Mouse (Mus musculus) G1E (cell line): Measurements from ENCODE around the gene Ccdc3. TPM values are rescaled to one million over a fixed set of nuclear protein-coding genes. Genes with fewer than 3 reads are reported as not detected.

Source experiments
- ATAC-seq: 2 replicates; pipeline ENCODE4 v1.8.0; 2016; ENCODE audit warnings: mild to moderate bottlenecking; ENCODE audit not compliant: insufficient number of reproducible peaks, poor library complexity, low FRiP score, severe bottlenecking; ENCODE audit errors: extremely low read depth
- DNase-seq: peaks from one replicate; pipeline ENCODE4 v3.0.0; 2012; ENCODE audit warnings: low spot score
- H3K27me3 ChIP-seq: 2 replicates; pipeline ENCODE4 v1.6.1; 2012; ENCODE audit warnings: mild to moderate bottlenecking, low read length, inconsistent platforms; ENCODE audit not compliant: insufficient read depth
- H3K36me3 ChIP-seq: replicated peaks from 2 replicates; pipeline ENCODE3; 2012; ENCODE audit warnings: mild to moderate bottlenecking, inconsistent platforms
- H3K4me1 ChIP-seq: 2 replicates; pipeline ENCODE4 v1.6.1; 2012; ENCODE audit warnings: low read depth, low read length, inconsistent platforms, mixed read lengths; ENCODE audit not compliant: insufficient read depth
- H3K4me3 ChIP-seq: 2 replicates; pipeline ENCODE4 v1.5.1; 2012; ENCODE audit warnings: low read depth, mild to moderate bottlenecking, inconsistent platforms, low read length, moderate library complexity, mixed read lengths
- H3K9me3 ChIP-seq: replicated peaks from 2 replicates; pipeline ENCODE4 v1.6.1; 2012; ENCODE audit warnings: inconsistent platforms
- CTCF ChIP-seq: IDR thresholded peaks from 2 replicates; pipeline ENCODE4 v1.5.1; 2012; ENCODE audit warnings: low read depth, low read length, inconsistent platforms, mixed read lengths
- GATA1 ChIP-seq: IDR thresholded peaks from 2 replicates; pipeline ENCODE4 v1.6.1; 2012; ENCODE audit warnings: borderline replicate concordance, low read length, inconsistent platforms, mixed read lengths
- GATA2 ChIP-seq: IDR thresholded peaks from 2 replicates; pipeline ENCODE4 v1.6.1; 2012; ENCODE audit warnings: low read depth, low read length, inconsistent platforms, borderline replicate concordance
- POLR2AphosphoS5 ChIP-seq: IDR thresholded peaks from 2 replicates; pipeline ENCODE4 v1.6.1; 2012; ENCODE audit warnings: low read depth, low read length, inconsistent platforms; ENCODE audit not compliant: insufficient replicate concordance
- TAL1 ChIP-seq: conservative IDR thresholded peaks from 2 replicates; pipeline ENCODE4 v1.6.1; 2012; ENCODE audit warnings: low read depth, low read length, inconsistent platforms, mixed read lengths
- polyA plus RNA-seq: library from polyadenylated mRNA; stranded (reverse); fragments of >175 nt; gene quantifications from 2 replicates; pipeline ENCODE4 v1.2.3, GENCODE M21; 2012
- total RNA-seq, 2 experiments: library from RNA; stranded (forward) in 1 of 2; stranded (reverse) in 1 of 2; fragments of 200-1000 nt in 1 of 2; fragments of >200 nt in 1 of 2; fragmentation: Nextera tagmentation in 1 of 2; gene quantifications; 2 replicates each; pipeline ENCODE4 v1.2.3; 2014 to 2017

The Ccdc3 gene
- total and polyA plus RNA-seq, 3 experiments: not detected

DNA sequence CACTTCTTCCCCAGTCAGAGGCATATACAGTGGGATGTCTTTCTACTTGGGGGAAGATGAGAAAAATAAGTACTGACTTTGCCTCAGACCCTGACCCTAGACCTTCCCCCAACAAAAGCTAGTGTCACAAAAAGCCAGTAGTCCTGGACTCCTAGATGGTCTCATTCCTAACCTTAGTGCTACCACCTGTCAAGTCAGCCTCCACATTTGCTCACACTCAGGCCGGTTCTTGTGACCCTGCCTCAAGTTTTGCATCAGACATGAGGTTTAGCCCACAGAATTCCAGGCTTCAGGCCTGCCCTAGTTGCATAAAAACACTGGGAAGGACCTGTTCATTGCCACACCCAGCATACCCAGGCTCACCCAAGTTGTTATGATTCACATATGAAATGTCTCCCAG is 67.4 kb downstream of the Ccdc3 start:
- H3K4me3 ChIP-seq: no peak overlapping the region
- no peaks in the 10 kb centered on the region for H3K4me1 ChIP-seq
- no peaks in the 10 kb centered on the region for H3K36me3 ChIP-seq
- no peaks in the 10 kb centered on the region for H3K9me3 ChIP-seq
- no peaks in the 10 kb centered on the region for H3K27me3 ChIP-seq
- no peak for TF ChIP-seq TAL1
- TF ChIP-seq GATA2: no peak
- ATAC-seq (no peak), DNase-seq (no peak)

DNA sequence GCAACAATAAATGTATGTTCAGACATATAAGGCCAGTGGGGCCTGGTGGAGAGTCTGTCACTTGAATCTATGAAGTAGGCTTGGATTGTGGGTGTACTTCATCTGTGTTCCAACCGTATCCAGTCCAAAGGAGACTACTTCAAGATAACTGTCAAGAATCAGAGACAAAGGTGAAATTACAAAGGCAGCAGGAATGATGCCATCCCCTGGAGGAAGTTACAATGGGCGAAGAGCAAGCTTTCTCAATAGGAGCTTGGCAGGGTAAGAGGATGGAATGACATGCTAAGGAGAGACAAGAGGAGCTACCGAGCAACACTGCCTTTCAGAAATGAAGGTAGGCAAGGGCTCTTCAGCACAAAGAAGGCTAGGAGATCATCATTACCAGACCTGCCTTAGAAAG is 69.1 kb downstream of the Ccdc3 start:
- Histone ChIP-seq H3K4me3 (no peak overlapping the region), H3K27me3 (no peaks in the 10 kb centered on the region), H3K9me3 (no peaks in the 10 kb centered on the region), H3K4me1 (no peaks in the 10 kb centered on the region), H3K36me3 (no peaks in the 10 kb centered on the region)
- TF ChIP-seq CTCF (no peak), GATA1 (no peak), TAL1 (no peak), POLR2AphosphoS5 (no peak)
- DNase-seq: no peak
- no peak for ATAC-seq

DNA sequence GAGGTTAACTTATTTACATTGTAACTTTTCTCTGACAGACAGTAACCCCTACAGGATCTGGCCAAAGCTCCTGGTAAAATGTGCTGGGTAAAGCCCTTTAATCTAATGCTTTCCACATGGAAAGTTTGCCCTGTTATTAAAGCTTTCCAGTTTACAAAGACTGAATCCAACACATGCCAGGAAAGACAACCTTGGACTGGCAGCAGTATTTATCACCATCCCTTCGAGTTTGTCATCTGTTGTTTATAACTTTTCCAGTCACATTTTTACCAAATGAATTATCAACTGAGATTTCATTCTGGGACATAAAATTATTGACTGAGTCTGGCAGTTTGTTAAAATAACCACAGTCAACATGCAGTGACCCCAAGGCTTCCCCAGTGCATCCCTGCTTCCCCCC is 77.0 kb downstream of the Ccdc3 start:
- Histone ChIP-seq H3K4me1 (no peaks in the 10 kb centered on the region), H3K9me3 (no peaks in the 10 kb centered on the region), H3K36me3 (no peaks in the 10 kb centered on the region), H3K27me3 (no peaks in the 10 kb centered on the region), H3K4me3 (no peak overlapping the region)
- no peak for TF ChIP-seq GATA1
- TF ChIP-seq TAL1: no peak
- no peak for TF ChIP-seq POLR2AphosphoS5
- TF ChIP-seq CTCF: no peak
- no peak for TF ChIP-seq GATA2
- ATAC-seq: no peak
- no peak for DNase-seq

DNA sequence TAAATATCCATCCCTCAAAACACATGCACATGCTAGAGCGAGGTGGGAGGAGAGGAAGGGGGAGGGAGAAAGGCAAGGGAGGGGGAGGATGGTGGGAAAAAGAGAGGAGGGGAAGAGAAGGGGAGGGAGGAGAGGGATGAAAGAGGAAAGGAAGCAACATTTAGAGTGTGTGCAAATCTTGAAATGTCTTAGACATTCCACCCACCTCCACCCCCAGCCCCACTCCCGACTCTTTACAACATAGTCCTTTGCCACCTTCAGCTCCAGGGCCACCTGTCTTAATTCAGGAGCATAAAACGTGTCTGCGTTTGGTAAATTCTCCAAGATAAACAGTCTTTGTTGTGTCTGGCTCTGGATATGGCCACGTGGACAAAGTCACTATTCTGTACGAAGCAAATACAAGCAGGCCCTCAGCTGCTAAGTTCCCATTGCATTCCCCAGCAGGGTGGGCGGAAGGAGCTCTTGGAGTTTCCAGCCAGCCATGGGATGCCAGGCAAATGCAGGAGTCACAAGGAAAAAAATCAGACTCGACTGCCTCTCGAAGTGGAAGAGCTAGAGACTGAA is 77.8 kb downstream of the Ccdc3 start:
- no peak for TF ChIP-seq GATA1
- TF ChIP-seq CTCF: no peak
- ATAC-seq (no peak), DNase-seq (no peak)
- H3K27me3 ChIP-seq: 0 out of 2 replicates have a peak, but pooled peaks cover 2% of the 10 kb centered on the region
- H3K4me1 ChIP-seq: no peaks in the 10 kb centered on the region
- no peaks in the 10 kb centered on the region for H3K9me3 ChIP-seq
- H3K4me3 ChIP-seq: no peak overlapping the region
- H3K36me3 ChIP-seq: no peaks in the 10 kb centered on the region

DNA sequence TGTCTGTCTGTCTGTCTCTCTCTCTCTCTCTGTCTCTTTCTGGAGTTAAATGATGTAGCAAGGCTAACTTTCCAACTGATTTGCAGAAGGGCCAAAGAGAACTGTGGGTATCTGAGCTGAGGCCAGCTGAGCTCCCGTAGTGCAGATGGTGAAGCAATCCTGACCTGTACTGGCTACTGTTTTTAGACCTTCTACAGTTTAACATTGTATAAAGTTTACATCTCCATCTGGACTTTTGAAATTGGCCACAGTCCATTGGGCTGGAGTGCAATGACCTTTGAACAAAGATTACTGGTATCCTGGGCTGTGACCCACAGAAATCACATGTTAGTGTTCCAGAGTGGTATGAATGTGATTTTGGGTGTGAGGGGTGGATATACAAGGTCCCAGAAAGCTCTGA is 81.6 kb downstream of the Ccdc3 start:
- TF ChIP-seq TAL1 (no peak), POLR2AphosphoS5 (no peak), CTCF (no peak), GATA2 (no peak), GATA1 (no peak)
- Histone ChIP-seq H3K4me1 (no peaks in the 10 kb centered on the region), H3K36me3 (no peaks in the 10 kb centered on the region), H3K4me3 (no peak overlapping the region), H3K27me3 (0 out of 2 replicates have a peak, but pooled peaks cover 4% of the 10 kb centered on the region), H3K9me3 (no peaks in the 10 kb centered on the region)
- DNase-seq: no peak
- ATAC-seq: no peak

DNA sequence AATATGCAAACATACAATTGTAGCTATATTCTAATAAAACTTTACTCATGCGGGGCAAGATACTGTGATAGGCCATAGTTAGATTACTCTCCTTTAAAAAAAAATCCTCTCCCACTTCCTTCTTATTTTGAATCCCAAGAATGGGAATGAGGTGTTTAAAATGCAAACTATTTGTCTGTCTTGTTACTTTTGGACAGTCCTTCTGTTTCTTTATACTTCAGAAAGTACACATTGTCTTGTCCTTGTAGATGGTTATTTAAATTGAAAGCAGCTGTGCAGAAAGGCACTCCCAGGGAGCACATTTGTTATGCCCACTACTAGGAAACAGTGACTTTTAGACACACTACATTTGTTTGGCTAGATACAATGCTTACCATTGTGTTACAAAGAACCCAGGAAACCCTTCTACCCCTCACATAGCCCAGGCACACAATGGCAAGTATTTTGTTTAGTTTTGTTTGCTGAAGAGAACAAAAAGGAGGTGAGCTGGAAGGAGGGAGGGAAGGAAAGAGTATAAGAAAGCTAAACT is 82.3 kb downstream of the Ccdc3 start:
- Histone ChIP-seq H3K9me3 (no peaks in the 10 kb centered on the region), H3K4me1 (no peaks in the 10 kb centered on the region), H3K4me3 (no peak overlapping the region), H3K36me3 (no peaks in the 10 kb centered on the region), H3K27me3 (0 out of 2 replicates have a peak, but pooled peaks cover 4% of the 10 kb centered on the region)
- no peak for DNase-seq
- TF ChIP-seq GATA1 (no peak), POLR2AphosphoS5 (no peak), CTCF (no peak)
- ATAC-seq: no peak

DNA sequence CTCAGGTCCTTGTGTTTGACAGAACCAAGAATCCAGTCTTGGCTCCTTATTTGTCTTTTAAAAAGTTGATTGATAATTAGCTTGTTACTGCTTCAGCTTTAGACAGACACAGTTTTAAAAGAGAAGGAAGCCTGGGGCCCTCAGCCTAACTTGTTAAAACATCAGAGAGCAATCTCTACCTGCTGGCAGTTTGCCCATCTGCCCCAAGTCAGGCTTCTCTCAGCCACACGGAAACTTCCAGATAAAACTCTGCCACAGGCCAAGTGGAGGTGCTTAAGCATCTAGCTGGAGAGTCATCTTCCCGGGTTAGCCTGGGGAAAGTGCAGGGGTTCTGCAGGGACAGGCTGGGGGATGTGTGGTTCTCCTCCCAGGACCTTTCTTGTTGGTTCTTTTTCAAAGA is 85.0 kb downstream of the Ccdc3 start:
- DNase-seq: no peak
- H3K9me3 ChIP-seq: no peaks in the 10 kb centered on the region
- no peak for ATAC-seq
- TF ChIP-seq CTCF: no peak
- TF ChIP-seq GATA2: no peak
- no peak for TF ChIP-seq POLR2AphosphoS5
- no peak for TF ChIP-seq TAL1
- no peak for TF ChIP-seq GATA1
- H3K4me3 ChIP-seq: no peak overlapping the region
- H3K27me3 ChIP-seq: 0 out of 2 replicates have a peak, but pooled peaks cover 4% of the 10 kb centered on the region
- no peaks in the 10 kb centered on the region for H3K36me3 ChIP-seq
- H3K4me1 ChIP-seq: no peaks in the 10 kb centered on the region
